Mouse (Mus musculus) myocyte (in vitro differentiated cells): Measurements from ENCODE around the gene Col6a6.

Source experiments
- CEBPB ChIP-seq: IDR thresholded peaks from 2 replicates; pipeline ENCODE4 v1.6.1; 2011; ENCODE audit warnings: mild to moderate bottlenecking, moderate library complexity; ENCODE audit not compliant: poor library complexity, insufficient read depth, severe bottlenecking
- E2F4 ChIP-seq: IDR thresholded peaks from one replicate; pipeline ENCODE4 v1.6.1; 2011; ENCODE audit warnings: mild to moderate bottlenecking, control low read depth, moderate library complexity; ENCODE audit not compliant: insufficient read depth
- MAX ChIP-seq: IDR thresholded peaks from one replicate; pipeline ENCODE4 v1.6.1; 2011; ENCODE audit warnings: low read depth, mild to moderate bottlenecking, control low read depth
- MYOD1 ChIP-seq, 3 experiments: IDR thresholded peaks; one replicate each; pipeline ENCODE4 v1.6.1; 2011; ENCODE audit warnings: control low read depth in 2 of 3, low read depth in 2 of 3, mild to moderate bottlenecking in 2 of 3, moderate library complexity in 1 of 3; ENCODE audit not compliant: insufficient read length in 2 of 3, control insufficient read depth in 1 of 3
- MYOG ChIP-seq, 3 experiments: IDR thresholded peaks; one replicate each; pipeline ENCODE4 v1.6.1; 2011; ENCODE audit warnings: control low read depth in 2 of 3, low read depth in 2 of 3, mild to moderate bottlenecking in 2 of 3; ENCODE audit not compliant: insufficient read length in 2 of 3, control insufficient read depth in 1 of 3, insufficient read depth in 1 of 3
- POLR2A ChIP-seq: IDR thresholded peaks from one replicate; pipeline ENCODE4 v1.6.1; 2011; ENCODE audit warnings: low read depth, mild to moderate bottlenecking, control low read depth, moderate library complexity; ENCODE audit not compliant: insufficient read length
- POLR2AphosphoS2 ChIP-seq: IDR thresholded peaks from one replicate; pipeline ENCODE4 v1.6.1; 2011; ENCODE audit warnings: low read depth, control low read depth; ENCODE audit not compliant: insufficient read length
- REST ChIP-seq: IDR thresholded peaks from one replicate; pipeline ENCODE4 v1.6.1; 2011; ENCODE audit warnings: mild to moderate bottlenecking, control low read depth, moderate library complexity; ENCODE audit not compliant: insufficient read depth, insufficient read length
- SRF ChIP-seq: IDR thresholded peaks from one replicate; pipeline ENCODE4 v1.6.1; 2011; ENCODE audit warnings: low read depth; ENCODE audit not compliant: control insufficient read depth, insufficient read length
- TCF12 ChIP-seq: IDR thresholded peaks from one replicate; pipeline ENCODE4 v1.6.1; 2011; ENCODE audit warnings: mild to moderate bottlenecking, control low read depth; ENCODE audit not compliant: poor library complexity, insufficient read depth, severe bottlenecking
- USF1 ChIP-seq: IDR thresholded peaks from one replicate; pipeline ENCODE4 v1.6.1; 2011; ENCODE audit warnings: low read depth, mild to moderate bottlenecking, control low read depth, moderate library complexity

- TF ChIP-seq MYOG (IDR thresholded peaks at IDR 0.05; ENCODE audit: control insufficient read depth in 1 of 3, insufficient read depth in 1 of 3, insufficient read length in 2 of 3, low read depth in 2 of 3) (no peak), POLR2A (no peak), E2F4 (no peak), MYOD1 (IDR thresholded peaks at IDR 0.05; ENCODE audit: control insufficient read depth in 1 of 3, insufficient read length in 2 of 3, low read depth in 2 of 3) (no peak), MAX (no peak), USF1 (peak; percentile 92), TCF12 (no peak), SRF (no peak), CEBPB (no peak), POLR2AphosphoS2 (no peak), REST (no peak)
These were observed 131.0 kb downstream of the Col6a6 start for GRCm38 (mm10) chr9:105696818-105697564.
